Mouse (Mus musculus) layer of hippocampus, postnatal 10 days (tissue): ENCODE measurements around the gene Exoc3l. TPM values are rescaled to one million over a fixed set of nuclear protein-coding genes. Genes with fewer than 3 reads are reported as not detected.

Experiments
- DNase-seq, 2 experiments: peaks; one replicate each; pipeline ENCODE4 v3.0.0; 2021; ENCODE audit warnings: low spot score in 2 of 2
- total RNA-seq, 2 experiments: library from RNA; stranded (reverse); gene quantifications; 2 replicates each; pipeline ENCODE4 v1.2.3; 2021

Exoc3l gene
- total RNA-seq, 2 experiments from 2014 or later: 3.7 to 5.9 TPM

DNA sequence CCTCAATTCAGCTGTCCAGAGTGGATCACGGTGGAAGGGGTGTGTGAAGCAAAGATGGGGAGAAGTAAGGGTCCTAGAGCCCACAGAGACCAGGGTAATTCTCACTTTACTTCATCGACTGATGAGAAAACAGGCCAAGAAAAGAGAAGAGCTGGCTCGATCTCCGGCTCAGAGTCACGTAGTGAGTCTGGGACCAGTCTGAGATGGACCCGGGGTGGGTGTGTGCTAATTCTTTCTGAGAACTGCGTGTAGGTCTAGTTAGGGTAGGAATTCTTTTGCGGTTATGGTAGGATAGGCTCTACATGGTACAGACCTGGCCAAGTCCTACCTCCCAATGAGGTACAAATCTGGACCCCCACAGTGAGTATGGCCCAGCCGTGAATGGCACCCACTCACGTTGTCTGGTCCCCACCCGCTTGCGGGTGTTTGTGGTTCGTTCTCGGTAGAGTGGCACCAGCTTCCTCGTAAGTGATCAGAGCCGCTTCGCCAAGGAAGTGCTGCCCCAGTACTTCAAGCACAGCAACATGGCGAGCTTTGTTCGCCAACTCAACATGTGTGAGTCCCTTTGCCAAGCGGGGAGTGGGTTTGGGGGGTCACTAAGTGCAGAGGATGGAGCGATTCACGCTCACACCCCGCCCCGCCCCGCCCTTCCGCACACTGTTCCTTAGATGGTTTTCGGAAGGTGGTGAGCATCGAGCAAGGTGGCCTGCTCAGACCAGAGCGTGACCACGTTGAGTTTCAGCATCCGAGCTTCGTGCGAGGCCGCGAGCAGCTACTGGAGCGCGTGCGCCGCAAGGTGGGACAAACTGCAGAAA is 25.6 kb downstream of the Exoc3l start:
- DNase-seq: no peak

DNA sequence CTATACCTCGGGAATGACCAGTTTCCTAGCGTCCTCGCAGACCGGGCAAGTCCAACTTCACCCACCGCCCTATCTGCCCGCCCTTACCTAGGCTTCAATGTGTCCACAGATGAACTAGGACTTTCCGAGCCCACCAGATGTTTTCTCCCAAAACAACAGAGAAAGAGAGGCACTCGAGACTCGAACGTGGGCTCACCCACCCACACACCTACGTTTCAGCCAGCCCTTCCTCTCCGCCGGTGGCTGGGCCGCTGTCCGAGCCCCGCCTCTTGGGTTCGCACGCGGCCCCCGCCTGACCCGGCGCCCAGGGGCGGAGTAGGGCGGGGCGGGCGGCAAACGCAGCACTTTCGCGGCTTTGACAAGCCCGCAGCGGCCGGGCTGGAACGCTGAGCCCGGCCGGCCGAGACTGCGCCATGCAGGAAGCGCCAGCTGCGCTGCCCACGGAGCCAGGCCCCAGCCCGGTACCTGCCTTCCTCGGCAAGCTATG is 26.4 kb downstream of the Exoc3l start, which contains the start of gene Hsf4:
Gene Hsf4 (plus strand): TSS at position 341 of the 487 bp plus-strand sequence.
- no peak for DNase-seq

DNA sequence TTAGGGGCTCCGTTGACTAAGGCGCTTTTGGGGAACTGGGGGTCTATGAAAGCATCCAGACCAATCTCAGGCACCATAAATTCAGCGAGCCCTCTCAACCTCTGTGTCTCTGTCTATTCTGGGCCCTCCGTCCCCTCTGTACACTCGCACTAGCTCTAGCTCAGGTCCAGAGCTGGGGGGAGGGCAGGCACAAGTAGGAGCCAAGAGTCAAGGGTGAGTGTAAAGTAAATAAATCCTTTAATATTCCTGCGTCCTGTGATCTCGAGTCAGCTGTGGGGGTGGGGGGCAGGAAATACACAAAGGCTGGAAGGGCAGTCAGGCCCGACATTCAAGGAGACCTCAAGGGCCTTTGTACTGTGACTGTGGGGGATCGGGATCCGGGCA is 26.8 kb downstream of the Exoc3l start:
- no peak for DNase-seq

DNA sequence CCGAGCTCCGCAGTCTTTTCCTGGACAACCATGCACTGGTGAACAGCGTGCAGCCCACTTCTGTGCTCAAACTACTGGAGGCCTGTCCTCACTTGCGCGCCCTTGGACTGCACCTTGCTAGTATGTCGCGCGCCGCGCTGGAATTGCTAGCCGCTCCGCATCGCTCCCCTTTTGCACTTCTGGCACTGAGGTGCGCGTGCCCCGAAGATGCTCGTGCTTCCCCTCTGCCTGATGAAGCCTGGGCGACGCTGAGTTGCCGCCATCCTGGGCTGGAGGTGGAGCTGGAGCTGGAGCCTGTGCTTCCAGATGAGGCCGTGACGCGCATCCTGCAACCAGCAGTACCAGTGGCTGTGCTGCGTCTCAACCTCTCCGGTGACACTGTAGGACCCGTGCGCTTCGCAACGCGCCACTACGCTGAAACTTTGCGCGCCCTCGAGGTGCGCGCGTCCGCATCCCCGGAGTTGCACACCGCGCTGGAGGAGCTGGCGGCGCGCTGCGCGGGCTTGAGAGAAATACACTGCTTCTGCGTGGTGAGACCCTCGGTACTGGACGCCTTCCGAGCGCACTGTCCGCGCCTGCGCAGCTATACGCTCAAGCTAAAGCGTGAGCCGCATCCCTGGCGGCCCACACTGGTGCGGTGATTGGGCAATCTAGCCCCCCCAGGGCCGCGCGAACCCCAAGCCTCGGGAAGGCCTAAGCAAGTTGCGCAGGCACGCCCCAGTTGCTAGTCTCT is 27.4 kb downstream of the Exoc3l start:
- DNase-seq: peak; percentile 58 to 75

DNA sequence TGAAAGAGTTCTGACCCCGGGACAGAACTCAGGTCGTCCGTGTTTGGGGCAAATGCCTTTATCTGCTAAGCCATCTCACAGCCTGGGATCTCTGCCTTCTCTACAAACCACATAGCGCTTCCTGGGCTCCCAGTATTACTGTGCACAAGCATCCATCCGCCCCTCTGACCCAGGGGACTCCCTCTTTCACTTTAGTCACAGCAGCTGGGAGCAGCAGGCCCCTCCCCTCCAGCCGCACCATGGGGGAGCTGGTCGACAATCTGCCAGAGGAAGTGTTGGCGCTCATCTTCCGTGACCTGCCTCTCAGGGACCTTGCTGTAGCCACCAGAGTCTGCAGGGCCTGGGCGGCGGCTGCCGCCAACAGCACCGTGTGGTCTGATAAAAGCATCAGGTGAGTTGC is 29.1 kb downstream of the Exoc3l start:
- no peak for DNase-seq

DNA sequence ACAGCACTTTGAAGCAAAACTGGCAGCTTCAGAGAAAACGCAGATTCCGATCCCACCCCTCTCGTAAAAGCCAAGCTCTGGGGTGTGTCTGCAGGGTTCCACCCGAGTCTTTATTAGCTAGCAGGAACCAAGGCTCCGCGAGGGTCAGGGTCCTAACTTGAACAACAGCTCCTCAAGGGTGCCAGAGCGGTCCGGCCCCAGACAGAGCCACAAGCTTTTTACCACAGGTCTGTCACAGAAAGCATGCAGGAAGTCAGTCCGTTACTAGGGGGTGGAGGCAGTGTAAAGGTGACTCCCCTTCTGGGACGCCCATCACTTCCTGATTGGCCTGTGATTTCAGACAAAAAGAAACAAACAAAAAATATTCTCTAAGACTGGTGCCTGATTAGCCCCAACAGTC is 30.8 kb downstream of the Exoc3l start:
- no peak for DNase-seq

DNA sequence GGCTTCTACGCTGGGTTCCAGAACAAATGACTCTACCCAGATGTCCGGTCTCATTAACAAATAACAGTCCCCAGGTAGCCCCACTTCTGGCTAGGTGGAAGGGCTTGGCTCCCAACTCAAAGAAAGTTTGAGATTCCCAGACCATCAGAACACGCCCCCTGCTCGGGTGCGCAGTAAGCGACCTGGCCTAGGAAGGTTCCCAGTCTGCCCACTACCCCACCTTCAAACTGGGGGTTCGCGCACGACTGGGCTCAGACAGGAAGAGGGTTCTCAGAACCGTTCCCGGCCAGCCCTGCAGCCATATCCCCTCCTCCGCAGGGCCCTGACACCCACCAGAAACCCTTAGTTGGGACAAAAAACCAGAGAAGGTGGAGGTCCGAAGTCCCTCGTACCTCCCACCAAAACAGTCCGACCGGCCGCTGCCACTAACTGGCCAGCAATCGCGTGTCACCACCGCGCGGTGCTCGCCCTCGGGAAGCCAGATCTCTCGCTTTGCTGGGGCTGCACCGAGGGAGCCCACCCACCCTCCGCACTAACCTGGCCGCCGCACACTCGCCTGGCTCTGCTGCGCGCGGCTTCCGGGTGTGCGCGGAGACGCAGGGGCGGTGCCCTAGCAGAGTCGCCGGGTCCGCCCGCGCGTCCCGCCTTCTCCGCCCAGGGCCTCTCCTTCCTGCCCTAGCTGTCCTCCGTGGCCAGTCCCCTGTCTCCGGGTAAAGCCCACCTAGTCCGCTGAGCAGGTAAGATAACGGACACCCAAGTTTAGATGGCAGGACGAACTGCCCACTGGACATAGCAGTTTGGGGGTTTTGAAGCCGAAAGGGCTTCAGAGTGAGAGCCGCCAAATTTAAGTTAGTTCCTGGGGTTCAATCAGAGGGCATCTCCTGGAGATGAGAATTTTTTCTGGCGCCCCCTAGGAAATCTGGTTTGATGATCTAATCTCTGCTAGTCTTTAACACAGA is 31.6 kb downstream of the Exoc3l start, which contains the start of the genes Tradd and Fbxl8:
Gene Tradd (minus strand): TSS at position 586 of the 959 bp plus-strand sequence.
Gene Fbxl8 (plus strand): TSS at position 625 of the 959 bp plus-strand sequence.
- no peak for DNase-seq

DNA sequence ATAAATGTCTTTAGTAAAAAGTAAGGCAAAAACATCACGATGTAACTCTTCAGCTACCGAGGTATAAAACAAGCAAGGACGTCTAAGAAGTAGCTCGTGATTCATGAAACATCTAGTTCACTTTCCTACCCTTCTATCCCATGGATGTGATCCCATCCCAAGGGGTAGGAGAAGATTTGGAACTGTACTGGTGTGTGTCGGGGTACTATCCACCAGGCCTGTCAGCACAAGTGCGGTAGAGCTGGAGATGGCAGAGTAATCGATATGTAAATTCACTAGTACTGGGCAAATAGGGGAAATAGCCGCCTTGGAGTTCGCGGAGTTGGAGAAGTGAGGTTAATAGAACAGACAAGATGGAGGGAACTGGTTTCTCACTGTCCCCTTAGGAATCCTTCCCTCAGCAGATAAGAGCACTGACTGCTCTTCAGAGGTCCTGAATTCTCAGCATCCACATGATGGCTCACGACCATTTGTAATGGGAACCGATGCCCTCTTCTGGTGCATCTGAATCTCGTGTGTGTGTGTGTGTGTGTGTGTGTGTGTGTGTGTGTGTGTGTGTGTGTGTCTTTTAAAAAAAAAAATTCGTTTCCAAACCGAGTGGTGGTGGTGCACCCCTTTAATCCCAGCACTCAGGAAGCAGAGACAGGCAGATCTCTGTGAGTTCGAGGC is 32.5 kb downstream of the Exoc3l start:
- DNase-seq: no peak

DNA sequence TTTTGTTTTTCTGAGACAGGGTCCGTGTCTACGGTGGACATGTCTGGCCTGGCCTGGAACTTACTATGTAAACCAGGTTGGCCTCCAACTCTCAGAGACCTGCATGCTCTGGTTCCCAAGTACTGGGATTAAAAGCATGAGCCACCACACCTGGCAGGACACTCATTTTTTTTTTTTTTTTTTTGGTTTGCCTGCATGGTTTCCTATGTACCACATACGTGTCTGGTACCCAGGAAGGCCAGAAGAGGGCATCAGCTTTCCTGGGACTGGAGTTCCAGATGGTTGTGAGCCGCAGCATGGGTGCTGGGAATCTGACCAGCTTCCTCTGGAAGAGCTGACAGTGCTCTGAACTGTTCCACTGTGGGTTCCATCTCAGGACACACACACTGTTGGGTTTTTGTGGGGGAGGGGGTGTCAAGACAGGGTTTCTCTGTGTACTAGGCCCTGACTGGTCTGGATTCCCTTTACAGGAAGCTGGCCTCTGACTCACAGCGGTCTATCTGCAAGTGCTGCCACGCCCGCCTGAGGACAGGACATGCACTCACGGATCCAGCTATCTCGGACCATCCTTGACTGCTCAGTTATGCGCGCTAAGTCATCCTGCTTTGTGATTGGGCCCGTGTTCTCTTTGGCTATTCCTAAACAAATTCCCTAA is 34.4 kb downstream of the Exoc3l start:
- no peak for DNase-seq

DNA sequence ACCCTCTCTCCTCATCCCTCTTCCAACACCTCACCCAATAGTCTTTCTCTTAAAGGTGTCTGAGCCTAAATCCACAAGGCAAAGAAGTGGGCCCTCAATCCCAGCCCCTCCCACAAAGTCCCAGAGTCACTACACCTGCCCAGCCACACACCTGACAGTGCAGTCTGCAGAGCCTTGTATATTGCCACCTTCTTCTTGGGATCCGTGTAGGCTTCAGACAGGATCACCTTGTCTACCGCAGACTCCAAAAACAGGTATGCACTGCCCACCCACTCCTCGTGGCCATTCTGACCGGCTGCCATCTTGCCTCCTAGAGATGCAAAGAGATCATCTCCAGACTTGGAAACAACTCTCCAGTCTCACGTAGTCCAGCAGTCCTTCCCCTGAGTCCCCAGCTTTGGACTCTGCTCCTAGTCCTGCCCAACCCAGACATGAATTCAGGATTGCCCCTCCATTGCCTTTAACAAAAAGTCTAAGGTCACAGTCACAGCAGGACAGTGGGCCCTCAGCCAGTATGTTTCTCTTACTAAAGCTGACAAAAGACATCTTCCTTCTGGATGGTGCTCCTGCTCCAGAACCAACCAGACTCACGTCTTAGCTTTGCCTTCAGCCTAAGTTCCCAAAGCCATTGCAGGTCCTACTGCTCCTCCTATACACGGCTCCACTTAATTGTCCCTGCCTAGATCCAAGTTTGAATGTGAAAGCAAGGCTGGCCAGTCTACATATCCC is 35.4 kb downstream of the Exoc3l start:
- DNase-seq: no peak

DNA sequence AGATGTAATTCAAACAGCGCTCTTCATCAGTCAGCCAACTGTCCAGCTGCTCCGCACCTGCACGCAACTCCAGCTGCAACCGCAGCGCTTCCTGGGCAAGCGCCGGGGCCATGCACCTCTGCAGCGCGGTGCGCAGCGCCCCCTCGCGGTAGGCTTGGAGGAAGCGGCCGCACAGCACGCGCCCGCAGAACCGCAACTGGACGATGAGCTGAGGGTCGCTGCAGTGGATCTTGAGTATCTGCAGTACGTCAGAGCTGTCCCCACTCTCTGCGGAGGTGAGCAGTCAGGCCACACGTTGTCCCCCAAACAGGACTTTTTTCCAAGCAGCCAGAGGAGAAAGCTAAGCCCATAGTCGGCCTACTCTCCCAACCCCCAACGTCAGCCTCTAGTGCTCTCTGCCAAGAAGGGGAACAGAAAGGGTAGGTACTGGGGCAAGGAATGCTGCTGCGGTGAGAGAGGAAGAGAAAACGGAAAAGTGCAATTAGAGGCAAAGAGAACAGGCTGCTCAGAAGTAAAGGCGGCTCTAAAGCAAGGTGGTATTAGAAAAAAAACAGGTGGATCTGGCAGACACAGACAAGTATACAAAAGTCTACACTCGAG is 36.1 kb downstream of the Exoc3l start:
- DNase-seq: peak; percentile 75 to 84

DNA sequence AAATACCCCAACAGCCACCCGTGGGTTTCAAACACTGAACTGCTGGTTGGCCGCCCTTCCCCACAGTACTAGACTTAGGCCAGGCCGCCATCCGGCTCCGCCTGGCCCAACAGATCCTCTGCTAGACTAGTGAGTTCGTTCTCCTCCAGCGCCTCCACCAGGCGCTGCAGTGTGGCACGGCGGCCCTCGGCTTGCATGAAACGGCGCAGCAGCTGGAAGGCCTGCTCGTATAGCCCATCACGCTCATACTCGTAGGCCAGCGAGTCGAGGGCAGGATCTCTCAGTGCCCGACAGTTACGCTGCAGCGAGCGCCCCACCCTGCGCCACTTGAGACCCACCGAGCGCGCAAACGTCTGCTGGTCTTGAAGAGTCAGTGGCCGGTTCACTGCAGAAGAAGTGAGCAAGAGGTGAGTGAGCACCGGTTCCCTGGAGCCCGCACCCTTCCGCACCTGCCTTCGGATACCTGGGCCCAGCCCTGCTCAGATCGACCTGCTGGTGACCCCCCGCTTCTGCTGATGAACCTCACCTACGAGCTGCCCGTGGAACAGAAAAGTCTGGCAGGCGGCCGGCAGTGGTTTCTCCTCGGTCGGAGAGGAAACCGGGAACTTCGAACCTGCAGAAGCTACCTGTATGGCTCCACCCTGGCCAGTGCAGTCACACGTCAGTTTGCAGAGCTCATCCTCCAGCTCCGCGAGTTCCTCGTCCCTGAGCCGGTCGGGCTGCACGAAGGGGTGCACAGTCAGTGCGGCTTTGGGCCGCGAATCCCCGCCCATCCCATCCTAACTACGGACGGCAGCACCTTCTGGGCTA is 36.8 kb downstream of the Exoc3l start:
- no peak for DNase-seq

DNA sequence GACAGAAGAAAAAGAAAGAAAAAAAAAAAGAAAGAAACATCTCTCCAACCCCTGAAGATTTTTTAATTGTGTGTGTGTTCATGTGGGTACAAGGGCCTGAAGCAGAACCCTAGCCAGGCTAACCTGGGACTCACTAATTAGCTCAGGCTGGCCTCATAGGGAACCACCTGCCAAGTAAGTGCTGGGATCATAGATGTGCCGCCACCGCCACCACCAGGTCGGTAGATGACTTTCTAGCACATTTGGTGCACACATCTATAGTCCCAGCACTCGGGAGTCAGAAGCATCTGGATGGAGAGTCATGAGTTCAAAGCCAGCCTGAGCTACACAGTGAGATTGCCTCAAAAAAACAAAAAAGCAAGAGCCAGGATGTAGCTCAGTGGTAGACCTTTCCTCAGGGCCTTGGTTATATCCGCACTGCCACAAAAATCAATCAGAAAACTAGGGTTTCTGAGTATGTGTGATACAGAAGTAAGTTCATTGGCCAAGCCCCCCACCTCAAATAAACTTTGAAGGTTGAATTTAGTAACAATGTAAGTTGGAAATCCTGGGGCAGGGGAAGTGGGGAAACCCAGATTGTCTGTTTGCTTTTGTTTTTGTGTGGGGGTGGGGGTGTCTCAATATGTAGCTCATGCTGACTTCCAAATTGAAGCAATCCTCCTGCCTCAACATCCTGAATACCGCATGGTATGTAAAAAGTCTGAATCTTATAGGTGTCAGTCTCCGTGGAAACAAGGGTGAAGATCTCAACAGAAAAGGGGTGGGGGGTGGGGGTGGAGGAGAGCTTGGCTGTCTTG is 38.4 kb downstream of the Exoc3l start:
- DNase-seq: no peak

DNA sequence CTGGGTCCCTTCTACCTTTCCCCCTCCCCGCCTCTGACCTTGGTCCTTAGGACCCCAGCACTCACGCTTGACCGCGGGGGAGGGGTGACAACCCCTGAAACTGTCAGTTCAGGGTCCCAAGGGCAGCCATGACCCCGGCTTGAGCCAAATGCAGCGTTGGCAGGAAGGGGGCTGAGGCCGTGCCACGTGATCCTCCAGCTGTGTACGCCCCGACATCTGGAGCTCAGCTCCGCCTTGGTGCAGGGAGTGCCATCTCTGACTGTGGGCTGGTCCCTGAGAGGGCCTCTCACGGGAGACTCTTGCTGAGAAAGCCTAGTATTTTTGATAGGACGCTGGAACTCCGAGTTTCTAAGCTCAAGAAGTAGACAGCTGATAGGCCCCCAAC is 40.9 kb downstream of the Exoc3l start, which contains the start of gene B3gnt9:
Gene B3gnt9 (minus strand): TSS at position 188 of the 385 bp plus-strand sequence.
- no peak for DNase-seq

DNA sequence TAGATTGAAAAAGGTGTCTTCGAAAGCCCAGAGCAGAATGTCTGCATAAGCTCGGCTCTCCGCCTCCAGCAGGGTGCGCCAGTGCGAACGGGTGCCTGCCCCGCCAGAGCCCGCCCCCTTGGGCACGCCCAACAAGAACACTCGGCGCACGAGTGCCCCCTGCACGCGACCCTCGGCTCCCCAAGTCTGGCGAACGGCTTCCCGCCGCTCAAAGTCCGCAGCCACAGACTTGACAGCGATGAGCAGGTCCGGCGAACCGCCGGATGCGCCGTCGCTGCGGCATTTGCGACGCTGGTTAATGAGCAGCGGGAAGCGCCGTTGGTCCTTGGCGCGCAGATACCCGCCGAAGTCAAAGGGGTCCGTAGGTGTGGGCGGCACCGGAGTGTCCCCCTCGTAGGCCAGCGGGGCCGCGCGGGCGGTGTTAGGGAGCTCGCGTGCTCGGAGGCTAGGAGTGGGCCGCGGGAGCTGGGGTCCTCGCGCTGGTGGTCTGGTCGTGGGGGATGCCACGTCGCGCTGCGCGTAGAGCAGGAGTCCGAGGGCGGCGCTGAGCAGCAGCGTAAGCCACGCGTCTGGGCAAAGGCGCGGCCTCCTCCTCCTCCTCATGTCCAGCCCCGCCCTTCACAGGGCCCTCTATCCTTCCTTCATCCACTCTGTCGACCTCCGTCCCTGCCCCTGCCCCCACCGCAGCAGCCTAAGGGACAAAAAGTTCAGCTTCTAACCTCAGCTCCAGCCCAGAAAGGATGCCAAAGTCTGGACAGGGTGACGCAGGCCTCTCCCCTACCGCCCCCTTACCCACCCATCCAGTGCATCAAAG is 41.5 kb downstream of the Exoc3l start:
- peak; percentile 93 to 94 for DNase-seq

DNA sequence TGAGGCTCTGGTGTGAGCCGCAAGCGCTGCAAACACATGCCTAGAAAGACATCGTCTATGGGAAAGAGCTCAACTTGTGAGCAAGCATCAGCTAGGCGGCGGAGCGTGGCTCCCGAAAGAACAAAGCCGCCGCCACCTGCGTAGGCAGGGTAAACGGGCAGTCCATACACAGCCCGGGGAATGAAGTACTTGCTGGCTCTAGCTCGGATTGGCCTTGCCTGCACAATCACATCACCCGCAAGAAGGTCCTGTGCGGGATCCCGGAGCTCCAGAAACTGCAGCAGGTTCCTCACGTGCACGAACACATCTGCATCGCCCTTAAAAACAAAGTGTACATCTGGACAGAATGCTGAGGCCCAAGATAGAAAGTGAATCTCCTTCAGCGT is 42.1 kb downstream of the Exoc3l start:
- DNase-seq: peak in 1 of 2 experiments; percentile 41
